Mouse (Mus musculus): ENCODE results near the gene Socs2. TPM values are rescaled to one million over a fixed set of nuclear protein-coding genes. Genes with fewer than 3 reads are reported as not detected.

Gene Socs2
- polyA plus RNA-seq, 1 experiment from 2014 or later: 24.3 TPM

GRCm38 (mm10) chr10:95429111-95429510 lies 12.1 kb upstream of the Socs2 start:
- H3K4me3 ChIP-seq (replicated peaks; ENCODE audit: low read length): no peak overlapping the region
- H3K27me3 ChIP-seq (ENCODE audit: control insufficient read depth, insufficient read depth, low read length): no peaks in the 10 kb centered on the region
- H3K4me1 ChIP-seq (ENCODE audit: control insufficient read depth, insufficient read depth, low read length): no peaks in the 10 kb centered on the region
- no peak overlapping the region for H3K9ac ChIP-seq (ENCODE audit: low read length)
- 95% methylated on average over 1 of the region's 1 CpGs for WGBS
- no peak overlapping the region for H3K27ac ChIP-seq (ENCODE audit: low read length)
- H3K36me3 ChIP-seq (ENCODE audit: control insufficient read depth, insufficient read depth, low read length): no peaks in the 10 kb centered on the region
- no peak overlapping the region for H3K4me2 ChIP-seq (ENCODE audit: low read depth, low read length)
- no peak for ATAC-seq (ENCODE audit: insufficient read depth, low FRiP score)
- H3K9me3 ChIP-seq (replicated peaks; ENCODE audit: control insufficient read depth, low read length): no peaks in the 10 kb centered on the region

GRCm38 (mm10) chr10:95426207-95427115 lies 9.5 kb upstream of the Socs2 start:
- WGBS: 86% methylated on average over 9 of the region's 9 CpGs
- no peak for ATAC-seq (ENCODE audit: insufficient read depth, low FRiP score)
- H3K27me3 ChIP-seq (ENCODE audit: control insufficient read depth, insufficient read depth, low read length): no peaks in the 10 kb centered on the region

GRCm38 (mm10) chr10:95422681-95423080 lies 5.7 kb upstream of the Socs2 start:
- Histone ChIP-seq H3K4me1 (ENCODE audit: control insufficient read depth, insufficient read depth, low read length) (no peaks in the 10 kb centered on the region; the same call in 1 of the 2 replicates), H3K9me3 (replicated peaks; ENCODE audit: control insufficient read depth, low read length) (no peaks in the 10 kb centered on the region), H3K36me3 (ENCODE audit: control insufficient read depth, insufficient read depth, low read length) (no peaks in the 10 kb centered on the region), H3K9ac (ENCODE audit: low read length) (no peak overlapping the region), H3K4me2 (ENCODE audit: low read depth, low read length) (no peak overlapping the region), H3K4me3 (replicated peaks; ENCODE audit: low read length) (no peak overlapping the region), H3K27me3 (ENCODE audit: control insufficient read depth, insufficient read depth, low read length) (no peaks in the 10 kb centered on the region), H3K27ac (ENCODE audit: low read length) (no peak overlapping the region)
- WGBS: 83% methylated on average over 5 of the region's 5 CpGs
- ATAC-seq (ENCODE audit: insufficient read depth, low FRiP score): no peak

More at GRCm38 (mm10) chr10:95426207-95427115, 9.5 kb upstream of the Socs2 start:
- Histone ChIP-seq H3K9ac (ENCODE audit: low read length) (no peak overlapping the region), H3K36me3 (ENCODE audit: control insufficient read depth, insufficient read depth, low read length) (no peaks in the 10 kb centered on the region), H3K4me2 (ENCODE audit: low read depth, low read length) (no peak overlapping the region), H3K9me3 (replicated peaks; ENCODE audit: control insufficient read depth, low read length) (no peaks in the 10 kb centered on the region), H3K4me1 (ENCODE audit: control insufficient read depth, insufficient read depth, low read length) (no peaks in the 10 kb centered on the region), H3K4me3 (replicated peaks; ENCODE audit: low read length) (no peak overlapping the region), H3K27ac (ENCODE audit: low read length) (no peak overlapping the region)

- Histone ChIP-seq H3K36me3 (ENCODE audit: control insufficient read depth, insufficient read depth, low read length) (no peaks in the 10 kb centered on the region), H3K4me2 (ENCODE audit: low read depth, low read length) (no peak overlapping the region), H3K27ac (ENCODE audit: low read length) (no peak overlapping the region), H3K4me3 (replicated peaks; ENCODE audit: low read length) (no peak overlapping the region), H3K4me1 (ENCODE audit: control insufficient read depth, insufficient read depth, low read length) (peaks cover 11% of the 10 kb centered on the region), H3K27me3 (ENCODE audit: control insufficient read depth, insufficient read depth, low read length) (no peaks in the 10 kb centered on the region), H3K9me3 (replicated peaks; ENCODE audit: control insufficient read depth, low read length) (no peaks in the 10 kb centered on the region), H3K9ac (ENCODE audit: low read length) (no peak overlapping the region)
- WGBS: 73% methylated on average over 10 of the region's 10 CpGs
- ATAC-seq (ENCODE audit: insufficient read depth, low FRiP score): no peak
Measured at GRCm38 (mm10) chr10:95420284-95420683, 3.3 kb upstream of the Socs2 start.

GRCm38 (mm10) chr10:95419726-95420125 lies 2.7 kb upstream of the Socs2 start:
- Histone ChIP-seq H3K36me3 (ENCODE audit: control insufficient read depth, insufficient read depth, low read length) (no peaks in the 10 kb centered on the region), H3K27ac (ENCODE audit: low read length) (no peak overlapping the region), H3K27me3 (ENCODE audit: control insufficient read depth, insufficient read depth, low read length) (no peaks in the 10 kb centered on the region), H3K4me3 (replicated peaks; ENCODE audit: low read length) (no peak overlapping the region), H3K4me2 (ENCODE audit: low read depth, low read length) (no peak overlapping the region), H3K9me3 (replicated peaks; ENCODE audit: control insufficient read depth, low read length) (no peaks in the 10 kb centered on the region), H3K9ac (ENCODE audit: low read length) (no peak overlapping the region), H3K4me1 (ENCODE audit: control insufficient read depth, insufficient read depth, low read length) (peaks cover 14% of the 10 kb centered on the region)
- no peak for ATAC-seq (ENCODE audit: insufficient read depth, low FRiP score)
- 89% methylated on average over 3 of the region's 3 CpGs for WGBS

GRCm38 (mm10) chr10:95418631-95419030 lies 1.7 kb upstream of the Socs2 start:
- Histone ChIP-seq H3K27me3 (ENCODE audit: control insufficient read depth, insufficient read depth, low read length) (no peaks in the 10 kb centered on the region; the same call in 1 of the 2 replicates), H3K4me3 (replicated peaks; ENCODE audit: low read length) (no peak overlapping the region), H3K27ac (ENCODE audit: low read length) (no peak overlapping the region), H3K4me2 (ENCODE audit: low read depth, low read length) (no peak overlapping the region), H3K9me3 (replicated peaks; ENCODE audit: control insufficient read depth, low read length) (no peaks in the 10 kb centered on the region), H3K9ac (ENCODE audit: low read length) (no peak overlapping the region), H3K36me3 (ENCODE audit: control insufficient read depth, insufficient read depth, low read length) (no peaks in the 10 kb centered on the region), H3K4me1 (ENCODE audit: control insufficient read depth, insufficient read depth, low read length) (peaks cover 14% of the 10 kb centered on the region)
- 69% methylated on average over 6 of the region's 6 CpGs for WGBS
- ATAC-seq (ENCODE audit: insufficient read depth, low FRiP score): no peak

GRCm38 (mm10) chr10:95417496-95418236 lies 686 bp upstream of the Socs2 start:
- no peak for ATAC-seq (ENCODE audit: insufficient read depth, low FRiP score)
- Histone ChIP-seq H3K36me3 (ENCODE audit: control insufficient read depth, insufficient read depth, low read length) (no peaks in the 10 kb centered on the region), H3K4me1 (ENCODE audit: control insufficient read depth, insufficient read depth, low read length) (peaks cover 14% of the 10 kb centered on the region), H3K9me3 (replicated peaks; ENCODE audit: control insufficient read depth, low read length) (no peaks in the 10 kb centered on the region), H3K4me2 (ENCODE audit: low read depth, low read length) (peak overlapping the region; percentile 97), H3K27ac (ENCODE audit: low read length) (0 out of 2 replicates have a peak overlapping the region, but pooled peaks have one; percentile 37), H3K4me3 (replicated peaks; ENCODE audit: low read length) (peak overlapping the region; percentile 78), H3K9ac (ENCODE audit: low read length) (peak overlapping the region; percentile 85), H3K27me3 (ENCODE audit: control insufficient read depth, insufficient read depth, low read length) (no peaks in the 10 kb centered on the region; the same call in 1 of the 2 replicates)
- under 1% methylated on average over 25 of the region's 25 CpGs for WGBS

- Histone ChIP-seq H3K9me3 (replicated peaks; ENCODE audit: control insufficient read depth, low read length) (no peaks in the 10 kb centered on the region), H3K9ac (ENCODE audit: low read length) (peak overlapping the region; percentile 85), H3K27ac (ENCODE audit: low read length) (peak overlapping the region; percentile 81), H3K36me3 (ENCODE audit: control insufficient read depth, insufficient read depth, low read length) (no peaks in the 10 kb centered on the region), H3K27me3 (ENCODE audit: control insufficient read depth, insufficient read depth, low read length) (no peaks in the 10 kb centered on the region; the same call in 1 of the 2 replicates), H3K4me2 (ENCODE audit: low read depth, low read length) (peak overlapping the region; percentile 97), H3K4me3 (replicated peaks; ENCODE audit: low read length) (peak overlapping the region; percentile 78), H3K4me1 (ENCODE audit: control insufficient read depth, insufficient read depth, low read length) (peaks cover 14% of the 10 kb centered on the region)
- WGBS: under 1% methylated on average over 34 of the region's 34 CpGs
- no peak for ATAC-seq (ENCODE audit: insufficient read depth, low FRiP score)
Measured at GRCm38 (mm10) chr10:95416361-95416684, 657 bp downstream of the Socs2 start.

Data from stomach, embryonic 16.5 days (tissue).